Mouse (Mus musculus) hindbrain, embryonic 15.5 days (tissue): ENCODE measurements around the gene Dazap1. TPM values are rescaled to one million over a fixed set of nuclear protein-coding genes. Genes with fewer than 3 reads are reported as not detected.
"Not testable (repeated sequence)": the region's sequence is repeated elsewhere in the genome, so short reads cannot be mapped to it uniquely, and the experiment has no call there.

Experiments
- ATAC-seq: fragments of 200-750 bp; cut with Nextera tagmentation; 2 replicates; pipeline ENCODE4 v1.8.0; 2017; ENCODE audit warnings: low read depth, moderate number of reproducible peaks, moderate TSS enrichment; ENCODE audit not compliant: low FRiP score
- H3K27ac ChIP-seq: fragments of 300-500 bp; sonication (generic); replicated peaks from 2 replicates; pipeline ENCODE4 v1.5.1; 2015; ENCODE audit warnings: mild to moderate bottlenecking, inconsistent platforms
- H3K27me3 ChIP-seq: fragments of 300-500 bp; sonication (generic); 2 replicates; pipeline ENCODE4 v1.6.1; 2015; ENCODE audit warnings: control low read depth, inconsistent platforms
- H3K36me3 ChIP-seq: fragments of 300-500 bp; sonication (generic); 2 replicates; pipeline ENCODE4 v1.6.1; 2015; ENCODE audit warnings: control low read depth, inconsistent platforms
- H3K4me1 ChIP-seq: fragments of 300-500 bp; sonication (generic); replicated peaks from 2 replicates; pipeline ENCODE4 v1.6.1; 2015; ENCODE audit warnings: control low read depth, inconsistent platforms
- H3K4me2 ChIP-seq: fragments of 300-500 bp; sonication (generic); 2 replicates; pipeline ENCODE4 v1.6.1; 2015; ENCODE audit warnings: moderate library complexity, mild to moderate bottlenecking, inconsistent platforms
- H3K4me3 ChIP-seq: fragments of 300-500 bp; sonication (generic); 2 replicates; pipeline ENCODE4 v1.5.1; 2015; ENCODE audit warnings: mild to moderate bottlenecking, inconsistent platforms
- H3K9ac ChIP-seq: fragments of 300-500 bp; sonication (generic); 2 replicates; pipeline ENCODE4 v1.6.1; 2015; ENCODE audit warnings: inconsistent platforms
- H3K9me3 ChIP-seq: fragments of 300-500 bp; sonication (generic); 2 replicates; pipeline ENCODE4 v1.6.1; 2016; ENCODE audit warnings: control low read depth, inconsistent platforms
- WGBS: fragments of 180-500 bp; shearing (Covaris S2); methylation state at CpG from one replicate; pipeline ENCODE4 v1.1.7; 2015; 5-methylcytosine and 5-hydroxymethylcytosine counted together
- polyA plus RNA-seq: library from polyadenylated mRNA; unstranded; fragments of >200 nt; fragmentation: Nextera tagmentation; extraction: Ambion mirVana; gene quantifications from 2 replicates; pipeline ENCODE4 v1.2.1, GENCODE M21; 2015

Dazap1 gene
- 46.9 and 51.3 TPM in 2 replicates for polyA plus RNA-seq

GRCm38 (mm10) chr10:80260642-80261584 lies at the start of gene Dazap1, which contains the start of gene Gamt:
Dazap1 (plus strand) TSS chr10:80261486.
Gamt (minus strand) TSS chr10:80261012.
- under 1% methylated on average over 49 of the region's 49 CpGs for WGBS
- Histone ChIP-seq H3K27me3 (no peaks in the 10 kb centered on the region), H3K4me3 (peak within 1 kb of the TSS; percentile 41), H3K27ac (peak within 1 kb of the TSS; percentile 83), H3K4me2 (peak within 1 kb of the TSS; percentile 66), H3K9ac (peak within 1 kb of the TSS; percentile 45), H3K4me1 (peaks cover 46% of the 10 kb centered on the region), H3K36me3 (peaks cover 19% of the 10 kb centered on the region), H3K9me3 (no peaks in the 10 kb centered on the region)
- peak; percentile 84 for ATAC-seq

GRCm38 (mm10) chr10:80211547-80212103 lies 49.7 kb upstream of the Dazap1 start:
- peaks cover 14% of the 10 kb centered on the region for H3K4me1 ChIP-seq
- not testable (repeated sequence) for H3K9ac ChIP-seq, H3K4me3 ChIP-seq, ATAC-seq, H3K9me3 ChIP-seq, H3K27me3 ChIP-seq, H3K4me2 ChIP-seq, H3K36me3 ChIP-seq, H3K27ac ChIP-seq
- 80% methylated on average over 7 of the region's 7 CpGs for WGBS

- Histone ChIP-seq H3K27me3 (no peaks in the 10 kb centered on the region), H3K9me3 (no peaks in the 10 kb centered on the region), H3K36me3 (no peaks in the 10 kb centered on the region), H3K27ac (no peak overlapping the region), H3K4me1 (peaks cover 2% of the 10 kb centered on the region; the same call in 1 of the 2 replicates), H3K9ac (no peak overlapping the region), H3K4me3 (no peak overlapping the region), H3K4me2 (no peak overlapping the region)
- no peak for ATAC-seq
- 20% methylated on average over 16 of the region's 16 CpGs for WGBS
These were observed 46.1 kb upstream of the Dazap1 start for GRCm38 (mm10) chr10:80215048-80215772.

- Histone ChIP-seq H3K36me3 (no peaks in the 10 kb centered on the region), H3K9me3 (no peaks in the 10 kb centered on the region), H3K27me3 (no peaks in the 10 kb centered on the region), H3K4me3 (no peak overlapping the region), H3K9ac (no peak overlapping the region), H3K4me2 (no peak overlapping the region), H3K4me1 (peaks cover 1% of the 10 kb centered on the region; the same call in 1 of the 2 replicates), H3K27ac (no peak overlapping the region)
- 29% methylated on average over 7 of the region's 9 CpGs for WGBS
- no peak for ATAC-seq
These were observed 40.6 kb upstream of the Dazap1 start for GRCm38 (mm10) chr10:80220676-80221075.

GRCm38 (mm10) chr10:80223137-80223536 lies 38.1 kb upstream of the Dazap1 start:
- H3K4me2 ChIP-seq, H3K27ac ChIP-seq, H3K27me3 ChIP-seq, H3K4me3 ChIP-seq, H3K9ac ChIP-seq, ATAC-seq, H3K9me3 ChIP-seq, H3K36me3 ChIP-seq: not testable (repeated sequence)
- WGBS: 100% methylated on average over 2 of the region's 2 CpGs
- peaks cover 19% of the 10 kb centered on the region for H3K4me1 ChIP-seq

- Histone ChIP-seq H3K9ac (0 out of 2 replicates have a peak overlapping the region, but pooled peaks have one; percentile 95), H3K4me1 (peaks cover 39% of the 10 kb centered on the region), H3K27ac (peak overlapping the region; percentile 93), H3K9me3 (no peaks in the 10 kb centered on the region), H3K4me2 (peak overlapping the region; percentile 91), H3K27me3 (no peaks in the 10 kb centered on the region), H3K36me3 (peaks cover 6% of the 10 kb centered on the region), H3K4me3 (peak overlapping the region; percentile 76)
- ATAC-seq: no peak
- WGBS: 1% methylated on average over 14 of the region's 14 CpGs
These were observed 35.2 kb upstream of the Dazap1 start for GRCm38 (mm10) chr10:80226071-80226415.

GRCm38 (mm10) chr10:80226416-80227165 lies 34.7 kb upstream of the Dazap1 start, which contains the start of gene Mum1:
Mum1 (plus strand) TSS chr10:80226434.
- no peaks in the 10 kb centered on the region for H3K27me3 ChIP-seq
- WGBS: 0% methylated on average over 44 of the region's 75 CpGs
- peak; percentile 97 for ATAC-seq
- H3K9ac ChIP-seq: peak within 1 kb of the TSS; percentile 95
- H3K4me3 ChIP-seq: peak within 1 kb of the TSS; percentile 76
- peak within 1 kb of the TSS; percentile 91 for H3K4me2 ChIP-seq
- H3K27ac ChIP-seq: peak within 1 kb of the TSS; percentile 93
- no peaks in the 10 kb centered on the region for H3K9me3 ChIP-seq
- H3K36me3 ChIP-seq: peaks cover 9% of the 10 kb centered on the region
- peaks cover 39% of the 10 kb centered on the region for H3K4me1 ChIP-seq

GRCm38 (mm10) chr10:80227166-80227539 lies 34.1 kb upstream of the Dazap1 start:
- Histone ChIP-seq H3K4me3 (peak overlapping the region; percentile 76), H3K36me3 (peaks cover 13% of the 10 kb centered on the region), H3K27ac (peak overlapping the region; percentile 93), H3K9ac (peak overlapping the region; percentile 95), H3K9me3 (no peaks in the 10 kb centered on the region), H3K4me1 (peaks cover 39% of the 10 kb centered on the region), H3K27me3 (no peaks in the 10 kb centered on the region), H3K4me2 (peak overlapping the region; percentile 91)
- ATAC-seq: no peak
- WGBS: 9% methylated on average over 10 of the region's 10 CpGs

- peaks cover 22% of the 10 kb centered on the region for H3K36me3 ChIP-seq
- whole genome bisulfite sequencing: 41% methylated on average over 15 of the region's 15 CpGs
- peak overlapping the region; percentile 95 for H3K9ac ChIP-seq
- ATAC-seq: no peak
- H3K4me3 ChIP-seq: peak overlapping the region; percentile 76
- H3K27ac ChIP-seq: peak overlapping the region; percentile 93
- no peaks in the 10 kb centered on the region for H3K27me3 ChIP-seq
- H3K4me1 ChIP-seq: peaks cover 48% of the 10 kb centered on the region
- H3K9me3 ChIP-seq: no peaks in the 10 kb centered on the region
- peak overlapping the region; percentile 91 for H3K4me2 ChIP-seq
These were observed 33.2 kb upstream of the Dazap1 start for GRCm38 (mm10) chr10:80227877-80228775.

- no peaks in the 10 kb centered on the region for H3K9me3 ChIP-seq
- H3K9ac ChIP-seq: no peak overlapping the region
- H3K27me3 ChIP-seq: no peaks in the 10 kb centered on the region
- H3K4me1 ChIP-seq: peaks cover 14% of the 10 kb centered on the region
- H3K27ac ChIP-seq: no peak overlapping the region
- no peak overlapping the region for H3K4me2 ChIP-seq
- 94% methylated on average over 13 of the region's 13 CpGs for WGBS
- ATAC-seq: no peak
- no peak overlapping the region for H3K4me3 ChIP-seq
- peaks cover 88% of the 10 kb centered on the region for H3K36me3 ChIP-seq
These were observed 25.0 kb upstream of the Dazap1 start for GRCm38 (mm10) chr10:80236145-80236825.
